Mouse (Mus musculus) liver, postnatal 0 days (tissue): ENCODE measurements around the gene Cops3.
"Not testable (repeated sequence)": the region's sequence is repeated elsewhere in the genome, so short reads cannot be mapped to it uniquely, and the experiment has no call there.

Experiments
- CTCF ChIP-seq: sonication (generic); IDR thresholded peaks from 2 replicates; pipeline ENCODE4 v1.5.1; 2016; ENCODE audit warnings: antibody characterized with exemption, low read depth
- EP300 ChIP-seq: IDR thresholded peaks from 2 replicates; pipeline ENCODE4 v1.6.1; 2016; ENCODE audit warnings: antibody characterized with exemption, low read depth, mild to moderate bottlenecking

- not testable (repeated sequence) for TF ChIP-seq CTCF, EP300
Observed at GRCm38 (mm10) chr11:59837789-59838188, 1.8 kb downstream of the Cops3 start.
